Mouse (Mus musculus) limb, embryonic 15.5 days (tissue): ENCODE measurements around the gene Slc24a3. TPM values are rescaled to one million over a fixed set of nuclear protein-coding genes. Genes with fewer than 3 reads are reported as not detected.
A peak's percentile ranks its signal among the peaks of the same experiment; 100 is the strongest.

Source experiments
- ATAC-seq: fragments of 200-750 bp; cut with Nextera tagmentation; 2 replicates; pipeline ENCODE4 v1.8.0; 2017; ENCODE audit warnings: low read depth, moderate TSS enrichment; ENCODE audit not compliant: insufficient number of reproducible peaks, low FRiP score, low TSS enrichment
- H3K27ac ChIP-seq: fragments of 300-500 bp; sonication (generic); 2 replicates; pipeline ENCODE4 v1.5.1; 2015; ENCODE audit warnings: moderate library complexity, mild to moderate bottlenecking, inconsistent platforms
- H3K27me3 ChIP-seq: fragments of 300-500 bp; sonication (generic); 2 replicates; pipeline ENCODE4 v1.6.1; 2015; ENCODE audit warnings: inconsistent platforms
- H3K36me3 ChIP-seq: fragments of 300-500 bp; sonication (generic); 2 replicates; pipeline ENCODE4 v1.6.1; 2015; ENCODE audit warnings: inconsistent platforms
- H3K4me1 ChIP-seq: fragments of 300-500 bp; sonication (generic); 2 replicates; pipeline ENCODE4 v1.6.1; 2015; ENCODE audit warnings: inconsistent platforms
- H3K4me2 ChIP-seq: fragments of 300-500 bp; sonication (generic); 2 replicates; pipeline ENCODE4 v1.6.1; 2015; ENCODE audit warnings: mild to moderate bottlenecking, inconsistent platforms
- H3K4me3 ChIP-seq: fragments of 300-500 bp; sonication (generic); 2 replicates; pipeline ENCODE4 v1.5.1; 2015; ENCODE audit warnings: mild to moderate bottlenecking, inconsistent platforms
- H3K9ac ChIP-seq: fragments of 300-500 bp; sonication (generic); 2 replicates; pipeline ENCODE4 v1.6.1; 2015; ENCODE audit warnings: inconsistent platforms
- H3K9me3 ChIP-seq: fragments of 300-500 bp; sonication (generic); 2 replicates; pipeline ENCODE4 v1.6.1; 2016; ENCODE audit warnings: inconsistent platforms
- WGBS: fragments of 180-500 bp; shearing (Covaris S2); methylation state at CpG from one replicate; pipeline ENCODE4 v1.1.7; 2015; 5-methylcytosine and 5-hydroxymethylcytosine counted together
- polyA plus RNA-seq: library from polyadenylated mRNA; unstranded; fragments of >200 nt; fragmentation: Nextera tagmentation; extraction: Ambion mirVana; gene quantifications from 2 replicates; pipeline ENCODE4 v1.2.1, GENCODE M21; 2015

Gene Slc24a3
- polyA plus RNA-seq, 1 experiment from 2014 or later: 2.7 TPM

GRCm38 (mm10) chr2:145214086-145214831 is 46.7 kb downstream of the Slc24a3 start:
- no peak overlapping the region for H3K4me3 ChIP-seq
- 66% methylated on average over 8 of the region's 8 CpGs for WGBS
- H3K27ac ChIP-seq: no peak overlapping the region
- H3K36me3 ChIP-seq: no peaks in the 10 kb centered on the region
- no peaks in the 10 kb centered on the region for H3K9me3 ChIP-seq
- no peak for ATAC-seq
- no peak overlapping the region for H3K4me2 ChIP-seq
- no peaks in the 10 kb centered on the region for H3K4me1 ChIP-seq
- no peak overlapping the region for H3K9ac ChIP-seq
- no peaks in the 10 kb centered on the region for H3K27me3 ChIP-seq

- Histone ChIP-seq H3K4me3 (no peak overlapping the region), H3K9ac (no peak overlapping the region), H3K36me3 (no peaks in the 10 kb centered on the region), H3K27ac (no peak overlapping the region), H3K27me3 (no peaks in the 10 kb centered on the region), H3K4me1 (no peaks in the 10 kb centered on the region), H3K9me3 (no peaks in the 10 kb centered on the region), H3K4me2 (no peak overlapping the region)
- no peak for ATAC-seq
- 25% methylated on average over 2 of the region's 2 CpGs for WGBS
These were observed 49.0 kb downstream of the Slc24a3 start for GRCm38 (mm10) chr2:145216580-145216979.

- H3K27me3 ChIP-seq: no peaks in the 10 kb centered on the region
These were observed 49.9 kb downstream of the Slc24a3 start for GRCm38 (mm10) chr2:145217422-145217821.

GRCm38 (mm10) chr2:145219246-145219645 is 51.7 kb downstream of the Slc24a3 start:
- Histone ChIP-seq H3K9ac (no peak overlapping the region), H3K36me3 (no peaks in the 10 kb centered on the region), H3K4me3 (no peak overlapping the region), H3K27ac (no peak overlapping the region), H3K4me2 (no peak overlapping the region), H3K4me1 (no peaks in the 10 kb centered on the region), H3K9me3 (no peaks in the 10 kb centered on the region), H3K27me3 (no peaks in the 10 kb centered on the region)
- 71% methylated on average over 6 of the region's 6 CpGs for WGBS
- ATAC-seq: no peak

More at GRCm38 (mm10) chr2:145217422-145217821, 49.9 kb downstream of the Slc24a3 start:
- H3K4me2 ChIP-seq: no peak overlapping the region
- H3K4me3 ChIP-seq: no peak overlapping the region
- no peak for ATAC-seq
- H3K9ac ChIP-seq: no peak overlapping the region
- no peaks in the 10 kb centered on the region for H3K4me1 ChIP-seq
- H3K27ac ChIP-seq: no peak overlapping the region
- no peaks in the 10 kb centered on the region for H3K36me3 ChIP-seq
- 86% methylated on average over 2 of the region's 2 CpGs for WGBS
- no peaks in the 10 kb centered on the region for H3K9me3 ChIP-seq

- Histone ChIP-seq H3K27me3 (no peaks in the 10 kb centered on the region), H3K9ac (no peak overlapping the region), H3K4me1 (no peaks in the 10 kb centered on the region), H3K4me2 (no peak overlapping the region), H3K36me3 (no peaks in the 10 kb centered on the region), H3K4me3 (no peak overlapping the region), H3K9me3 (no peaks in the 10 kb centered on the region), H3K27ac (no peak overlapping the region)
- WGBS: 64% methylated on average over 4 of the region's 4 CpGs
- ATAC-seq: no peak
These were observed 56.1 kb downstream of the Slc24a3 start for GRCm38 (mm10) chr2:145223646-145224045.

- no peak for ATAC-seq
- Histone ChIP-seq H3K9me3 (no peaks in the 10 kb centered on the region), H3K4me1 (no peaks in the 10 kb centered on the region), H3K4me3 (no peak overlapping the region), H3K36me3 (no peaks in the 10 kb centered on the region), H3K27ac (no peak overlapping the region), H3K4me2 (no peak overlapping the region), H3K27me3 (no peaks in the 10 kb centered on the region), H3K9ac (no peak overlapping the region)
- WGBS: 34% methylated on average over 3 of the region's 3 CpGs
These were observed 58.1 kb downstream of the Slc24a3 start for GRCm38 (mm10) chr2:145225640-145226039.

- 88% methylated on average over 1 of the region's 1 CpGs for WGBS
- ATAC-seq: no peak
These were observed 58.5 kb downstream of the Slc24a3 start for GRCm38 (mm10) chr2:145226100-145226499.

GRCm38 (mm10) chr2:145227351-145227750 is 59.8 kb downstream of the Slc24a3 start:
- H3K9ac ChIP-seq: no peak overlapping the region
- H3K27me3 ChIP-seq: no peaks in the 10 kb centered on the region
- H3K27ac ChIP-seq: no peak overlapping the region
- no peak for ATAC-seq
- 90% methylated on average over 5 of the region's 5 CpGs for WGBS
- no peak overlapping the region for H3K4me3 ChIP-seq
- H3K4me1 ChIP-seq: no peaks in the 10 kb centered on the region
- no peak overlapping the region for H3K4me2 ChIP-seq
- H3K36me3 ChIP-seq: no peaks in the 10 kb centered on the region
- H3K9me3 ChIP-seq: no peaks in the 10 kb centered on the region

More at GRCm38 (mm10) chr2:145226100-145226499, 58.5 kb downstream of the Slc24a3 start:
- no peaks in the 10 kb centered on the region for H3K27me3 ChIP-seq
- H3K4me2 ChIP-seq: no peak overlapping the region
- no peaks in the 10 kb centered on the region for H3K36me3 ChIP-seq
- no peak overlapping the region for H3K27ac ChIP-seq
- H3K4me3 ChIP-seq: no peak overlapping the region
- no peak overlapping the region for H3K9ac ChIP-seq
- no peaks in the 10 kb centered on the region for H3K4me1 ChIP-seq
- no peaks in the 10 kb centered on the region for H3K9me3 ChIP-seq

- WGBS: 36% methylated on average over 6 of the region's 6 CpGs
- no peak for ATAC-seq
- no peak overlapping the region for H3K4me2 ChIP-seq
These were observed 65.4 kb downstream of the Slc24a3 start for GRCm38 (mm10) chr2:145232764-145233484.

GRCm38 (mm10) chr2:145233547-145234398 is 66.2 kb downstream of the Slc24a3 start:
- Histone ChIP-seq H3K4me1 (peaks cover 8% of the 10 kb centered on the region), H3K27ac (no peak overlapping the region), H3K4me3 (no peak overlapping the region), H3K9me3 (no peaks in the 10 kb centered on the region), H3K9ac (no peak overlapping the region), H3K4me2 (no peak overlapping the region), H3K27me3 (no peaks in the 10 kb centered on the region), H3K36me3 (no peaks in the 10 kb centered on the region)
- 56% methylated on average over 7 of the region's 7 CpGs for WGBS
- 0 out of 2 replicates have a peak, but pooled peaks have one; percentile 44 for ATAC-seq

More at GRCm38 (mm10) chr2:145232764-145233484, 65.4 kb downstream of the Slc24a3 start:
- no peak overlapping the region for H3K4me3 ChIP-seq
- H3K36me3 ChIP-seq: no peaks in the 10 kb centered on the region
- H3K9me3 ChIP-seq: no peaks in the 10 kb centered on the region
- peaks cover 8% of the 10 kb centered on the region for H3K4me1 ChIP-seq
- H3K27me3 ChIP-seq: no peaks in the 10 kb centered on the region
- no peak overlapping the region for H3K27ac ChIP-seq
- no peak overlapping the region for H3K9ac ChIP-seq

- Histone ChIP-seq H3K9ac (no peak overlapping the region), H3K36me3 (no peaks in the 10 kb centered on the region), H3K27me3 (no peaks in the 10 kb centered on the region), H3K9me3 (no peaks in the 10 kb centered on the region), H3K4me1 (no peaks in the 10 kb centered on the region), H3K4me3 (no peak overlapping the region), H3K27ac (no peak overlapping the region), H3K4me2 (no peak overlapping the region)
- ATAC-seq: no peak
- 82% methylated on average over 4 of the region's 4 CpGs for WGBS
These were observed 78.8 kb downstream of the Slc24a3 start for GRCm38 (mm10) chr2:145246384-145246783.
